Mouse (Mus musculus): ENCODE results near the gene Tmed10. TPM values are rescaled to one million over a fixed set of nuclear protein-coding genes. Genes with fewer than 3 reads are reported as not detected.

The Tmed10 gene
- polyA plus RNA-seq (2015; fragmentation: Illumina TruSeq; extraction: RNeasy Lipid Tissue Mini Kit (QIAGEN cat#74804); ENCODE audit: insufficient read depth, low replicate concordance) = 257 TPM

GRCm38 (mm10) chr12:85374561-85375272 is at the start of gene Tmed10:
Gene Tmed10, minus strand, starts transcription at chr12:85374847.

DNA sequence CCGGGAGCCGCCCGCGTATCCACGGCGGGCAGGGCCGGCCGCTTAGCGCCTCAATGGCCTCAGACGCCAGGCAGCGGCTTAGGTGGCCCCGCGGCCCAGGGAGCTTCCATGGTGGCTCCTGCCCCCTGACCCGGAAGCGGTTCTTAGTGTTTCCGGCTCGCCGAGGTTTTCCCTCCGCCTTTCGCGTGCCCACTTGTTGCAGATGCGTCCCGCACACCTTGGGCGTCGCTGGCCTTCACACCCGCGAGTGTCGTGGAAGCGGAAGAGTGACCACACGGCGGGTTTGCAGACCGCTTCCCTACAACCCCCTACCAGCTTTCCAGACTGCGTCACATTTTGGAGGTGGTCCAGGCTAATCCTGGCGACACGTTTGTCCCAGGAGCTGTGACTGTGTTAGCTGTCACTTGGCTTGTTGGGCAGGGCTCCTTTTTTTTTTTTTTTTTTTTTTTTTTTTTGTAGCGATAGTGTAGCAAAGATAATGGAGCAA is 35.4 kb downstream of the Tmed10 start, which contains the start of gene Nek9:
TSS of gene Nek9 (minus strand) at position 120 of the 487 bp plus-strand sequence.

Other genes starting within 250 kb of the Tmed10 start
- gene Rps6kl1, start 223.6 kb downstream of the Tmed10 start, polyA plus RNA-seq (2015; fragmentation: Illumina TruSeq; extraction: RNeasy Lipid Tissue Mini Kit (QIAGEN cat#74804); ENCODE audit: insufficient read depth, low replicate concordance) = 0.26 TPM
- 0.91 TPM for gene Pgf, start 197.1 kb downstream of the Tmed10 start, polyA plus RNA-seq (2015; fragmentation: Illumina TruSeq; extraction: RNeasy Lipid Tissue Mini Kit (QIAGEN cat#74804); ENCODE audit: insufficient read depth, low replicate concordance)
- gene Eif2b2, start 155.4 kb downstream of the Tmed10 start, polyA plus RNA-seq (2015; fragmentation: Illumina TruSeq; extraction: RNeasy Lipid Tissue Mini Kit (QIAGEN cat#74804); ENCODE audit: insufficient read depth, low replicate concordance) = 21.5 TPM
- gene Mlh3, start 104.2 kb downstream of the Tmed10 start, polyA plus RNA-seq (2015; fragmentation: Illumina TruSeq; extraction: RNeasy Lipid Tissue Mini Kit (QIAGEN cat#74804); ENCODE audit: insufficient read depth, low replicate concordance) = 14.4 TPM
- 24.8 TPM for gene Acyp1, start 86.4 kb downstream of the Tmed10 start, polyA plus RNA-seq (2015; fragmentation: Illumina TruSeq; extraction: RNeasy Lipid Tissue Mini Kit (QIAGEN cat#74804); ENCODE audit: insufficient read depth, low replicate concordance)
- gene Zc2hc1c, start 86.3 kb downstream of the Tmed10 start, polyA plus RNA-seq (2015; fragmentation: Illumina TruSeq; extraction: RNeasy Lipid Tissue Mini Kit (QIAGEN cat#74804); ENCODE audit: insufficient read depth, low replicate concordance) = 0.76 TPM
- gene Nek9, start 35.5 kb downstream of the Tmed10 start, polyA plus RNA-seq (2015; fragmentation: Illumina TruSeq; extraction: RNeasy Lipid Tissue Mini Kit (QIAGEN cat#74804); ENCODE audit: insufficient read depth, low replicate concordance) = 68.6 TPM
- gene Fos, start 99.0 kb upstream of the Tmed10 start, polyA plus RNA-seq (2015; fragmentation: Illumina TruSeq; extraction: RNeasy Lipid Tissue Mini Kit (QIAGEN cat#74804); ENCODE audit: insufficient read depth, low replicate concordance) = 7.8 TPM
- 5.3 TPM for gene Jdp2, start 224.2 kb upstream of the Tmed10 start, polyA plus RNA-seq (2015; fragmentation: Illumina TruSeq; extraction: RNeasy Lipid Tissue Mini Kit (QIAGEN cat#74804); ENCODE audit: insufficient read depth, low replicate concordance)

Data from spleen, adult 10 weeks (tissue).